Comparison of ENCODE assay signal across 16 mouse cellular contexts in genomic region chr11:62224797-62225196, GRCm38 (mm10). TPM values are rescaled to one million over a fixed set of nuclear protein-coding genes. Genes with fewer than 3 reads are reported as not detected.
DNase-seq lines count a peak whose midpoint lies in the region; ATAC-seq and TF ChIP-seq lines count a peak whose summit lies in the region.
"Had no signal": no experiment of that assay in that cellular context is flagged by ENCODE, and none has a peak within 500 bp of the region (broad histone marks: within the 10 kb centered on the region; RNA-seq: fewer than 3 reads in every experiment).

No protein-coding gene starts in this region.

- peak; percentile 34 for DNase-seq in kidney, adult 2 months
- DNase-seq in right cerebral cortex, postnatal 4 days: no peak
- DNase-seq: cerebellum, adult 18-20 months; layer of hippocampus, postnatal 36 days; thymus, postnatal 36 days had no signal

- H3K79me2 ChIP-seq in myocyte (ENCODE audit: control insufficient read depth, insufficient read depth): no peaks in the 10 kb centered on the region

- no peak overlapping the region for H3ac ChIP-seq in myocyte (ENCODE audit: control insufficient read depth, insufficient read length)

- ATAC-seq in kidney, embryonic 15.5 days (replicated peaks; ENCODE audit: low FRiP score): no peak
- no peak for ATAC-seq in megakaryocyte, adult 5-6 weeks (ENCODE audit: poor library complexity, severe bottlenecking)
- no peak; the same call in 1 of the 2 replicates for ATAC-seq in heart, embryonic 15.5 days (replicated peaks; ENCODE audit: insufficient number of reproducible peaks, insufficient read depth, low FRiP score, low read depth)
- ATAC-seq: forebrain, embryonic 14.5 days; hindbrain, postnatal 0 days; Patski had no signal

- H3K9ac ChIP-seq in kidney, embryonic 15.5 days: no peak overlapping the region
- no peak overlapping the region for H3K9ac ChIP-seq in heart, embryonic 15.5 days
- H3K9ac ChIP-seq: limb, embryonic 12.5 days; midbrain, embryonic 12.5 days had no signal

- no peak for TF ChIP-seq CTCF in kidney, adult 2 months (conservative IDR thresholded peaks at IDR 0.05; ENCODE audit: insufficient read depth, insufficient read length, low read depth, low read length)

- WGBS in kidney, adult 2 months: 58% methylated on average over 4 of the region's 4 CpGs
- 63% methylated on average over 4 of the region's 4 CpGs for WGBS in kidney, embryonic 15.5 days
- WGBS in heart, embryonic 15.5 days: 38% methylated on average over 4 of the region's 4 CpGs

- no peaks in the 10 kb centered on the region for H3K27me3 ChIP-seq in kidney, adult 2 months (replicated peaks; ENCODE audit: control insufficient read depth, insufficient read depth, low read length)
- H3K27me3 ChIP-seq in kidney, embryonic 15.5 days: no peaks in the 10 kb centered on the region
- H3K27me3 ChIP-seq in megakaryocyte, embryonic 14.5 days (replicated peaks): no peaks in the 10 kb centered on the region
- no peaks in the 10 kb centered on the region for H3K27me3 ChIP-seq in heart, embryonic 15.5 days
- H3K27me3 ChIP-seq in myocyte (ENCODE audit: control insufficient read depth, insufficient read depth, insufficient read length): no peaks in the 10 kb centered on the region
- H3K27me3 ChIP-seq: CH12.LX; limb, embryonic 12.5 days; midbrain, embryonic 12.5 days; Patski had no signal

- H3K4me1 ChIP-seq in kidney, adult 2 months (ENCODE audit: control insufficient read depth, insufficient read depth, low read length): no peaks in the 10 kb centered on the region
- no peaks in the 10 kb centered on the region; the same call in 1 of the 2 replicates for H3K4me1 ChIP-seq in kidney, embryonic 15.5 days
- peaks cover 98% of the 10 kb centered on the region for H3K4me1 ChIP-seq in megakaryocyte, embryonic 14.5 days
- H3K4me1 ChIP-seq in heart, embryonic 15.5 days (replicated peaks): peaks cover 27% of the 10 kb centered on the region
- H3K4me1 ChIP-seq: limb, embryonic 12.5 days; midbrain, embryonic 12.5 days had no signal

- no peak overlapping the region for H3K27ac ChIP-seq in kidney, adult 2 months (ENCODE audit: insufficient read depth, low read depth, low read length)
- H3K27ac ChIP-seq in kidney, embryonic 15.5 days: no peak overlapping the region
- H3K27ac ChIP-seq in heart, embryonic 15.5 days: 0 out of 2 replicates have a peak overlapping the region, but pooled peaks have one; percentile 20
- H3K27ac ChIP-seq: hindbrain, postnatal 0 days; limb, embryonic 12.5 days; midbrain, embryonic 12.5 days had no signal

- H3K4me2 ChIP-seq in kidney, embryonic 15.5 days: no peak overlapping the region
- H3K4me2 ChIP-seq in heart, embryonic 15.5 days: no peak overlapping the region
- peak overlapping the region; percentile 20 for H3K4me2 ChIP-seq in myocyte (ENCODE audit: low read depth)
- H3K4me2 ChIP-seq: limb, embryonic 12.5 days; midbrain, embryonic 12.5 days had no signal

- H3K4me3 ChIP-seq in kidney, adult 2 months (ENCODE audit: insufficient read depth, low read depth, low read length): no peak overlapping the region
- H3K4me3 ChIP-seq in kidney, embryonic 15.5 days (replicated peaks): no peak overlapping the region
- H3K4me3 ChIP-seq in megakaryocyte, embryonic 14.5 days (replicated peaks): peak overlapping the region; percentile 65
- H3K4me3 ChIP-seq in heart, embryonic 15.5 days: no peak overlapping the region
- H3K4me3 ChIP-seq in myocyte: no peak overlapping the region
- H3K4me3 ChIP-seq: limb, embryonic 12.5 days; midbrain, embryonic 12.5 days had no signal

- H3K9me3 ChIP-seq in kidney, embryonic 15.5 days (replicated peaks): no peaks in the 10 kb centered on the region
- H3K9me3 ChIP-seq in megakaryocyte, embryonic 14.5 days: no peaks in the 10 kb centered on the region
- H3K9me3 ChIP-seq in heart, embryonic 15.5 days (replicated peaks): no peaks in the 10 kb centered on the region
- H3K9me3 ChIP-seq: limb, embryonic 12.5 days; midbrain, embryonic 12.5 days had no signal

- TF ChIP-seq POLR2A in kidney, adult 2 months (IDR thresholded peaks at IDR 0.05; ENCODE audit: low read depth, low read length): no peak
- TF ChIP-seq POLR2A in myocyte (IDR thresholded peaks at IDR 0.05; ENCODE audit: insufficient read length, low read depth): no peak

- H3K36me3 ChIP-seq in kidney, adult 2 months (ENCODE audit: control insufficient read depth, insufficient read depth, low read length): no peaks in the 10 kb centered on the region
- no peaks in the 10 kb centered on the region for H3K36me3 ChIP-seq in kidney, embryonic 15.5 days
- peaks cover 71% of the 10 kb centered on the region for H3K36me3 ChIP-seq in megakaryocyte, embryonic 14.5 days (replicated peaks; ENCODE audit: low read length)
- H3K36me3 ChIP-seq in heart, embryonic 15.5 days: no peaks in the 10 kb centered on the region
- H3K36me3 ChIP-seq in myocyte (ENCODE audit: control insufficient read depth, insufficient read depth): no peaks in the 10 kb centered on the region
- H3K36me3 ChIP-seq: limb, embryonic 12.5 days; midbrain, embryonic 12.5 days had no signal

TF ChIP-seq in myocyte, 11 proteins besides CTCF, POLR2A, EP300 and RAD21:
- peak; percentile 52 for TF ChIP-seq USF1 (IDR thresholded peaks at IDR 0.05; ENCODE audit: low read depth)
- no peak for TF ChIP-seq E2F4 (IDR thresholded peaks at IDR 0.05; ENCODE audit: insufficient read depth)
- peak; percentile 55 for TF ChIP-seq POLR2AphosphoS2 (IDR thresholded peaks at IDR 0.05; ENCODE audit: insufficient read length, low read depth)
- TF ChIP-seq MAX (IDR thresholded peaks at IDR 0.05; ENCODE audit: low read depth): no peak

RNA-seq across cellular contexts. Expression of gene Adora2b, which starts 24.0 kb away (rescaled TPM):
- 5.4 and 7.6 TPM in 2 replicates for polyA plus RNA-seq in kidney, adult 2 months (2012; rRNA removed)
- polyA plus RNA-seq in kidney, embryonic 15.5 days (2015; fragmentation: Nextera tagmentation; extraction: Ambion mirVana): 3.3 and 4.0 TPM in 2 replicates
- polyA plus RNA-seq in megakaryocyte, embryonic 14.5 days (2012; ENCODE audit: insufficient read depth, low replicate concordance): 4.6 and 10.6 TPM in 2 replicates
- total RNA-seq in megakaryocyte, adult 5-6 weeks (2015): 18.2 and 23.1 TPM in 2 replicates
- 16.7 and 17.1 TPM in 2 replicates for total RNA-seq in megakaryocyte, adult 5-6 weeks (2017)
- 1.0 and 1.9 TPM in 2 replicates for polyA plus RNA-seq in heart, embryonic 15.5 days (2015; fragmentation: Nextera tagmentation; extraction: Ambion mirVana)
- 6.6 TPM for polyA plus RNA-seq in myocyte (2012; fragmentation: generic; extraction: Trizol)

RNA-seq across cellular contexts. Expression of gene Zswim7, which starts 56.4 kb away (rescaled TPM):
- 33.1 and 38.5 TPM in 2 replicates for polyA plus RNA-seq in kidney, adult 2 months (2012; rRNA removed)
- polyA plus RNA-seq in kidney, embryonic 15.5 days (2015; fragmentation: Nextera tagmentation; extraction: Ambion mirVana): 21.4 and 22.3 TPM in 2 replicates
- polyA plus RNA-seq in megakaryocyte, embryonic 14.5 days (2012; ENCODE audit: insufficient read depth, low replicate concordance): 11.6 TPM in 1 of 2 replicates, not detected in the other
- 10.0 and 10.2 TPM in 2 replicates for total RNA-seq in megakaryocyte, adult 5-6 weeks (2015)
- total RNA-seq in megakaryocyte, adult 5-6 weeks (2017): 1.0 and 3.9 TPM in 2 replicates
- polyA plus RNA-seq in heart, embryonic 15.5 days (2015; fragmentation: Nextera tagmentation; extraction: Ambion mirVana): 13.8 and 15.8 TPM in 2 replicates
- 39.4 TPM for polyA plus RNA-seq in myocyte (2012; fragmentation: generic; extraction: Trizol)

RNA-seq across cellular contexts. Expression of gene Ttc19, which starts 56.5 kb away (rescaled TPM):
- polyA plus RNA-seq in kidney, adult 2 months (2012; rRNA removed): 10.1 and 12.2 TPM in 2 replicates
- polyA plus RNA-seq in kidney, embryonic 15.5 days (2015; fragmentation: Nextera tagmentation; extraction: Ambion mirVana): 21.1 and 21.7 TPM in 2 replicates
- 1.8 and 2.7 TPM in 2 replicates for polyA plus RNA-seq in megakaryocyte, embryonic 14.5 days (2012; ENCODE audit: insufficient read depth, low replicate concordance)
- 7.4 and 10.8 TPM in 2 replicates for total RNA-seq in megakaryocyte, adult 5-6 weeks (2015)
- total RNA-seq in megakaryocyte, adult 5-6 weeks (2017): 8.6 and 15.7 TPM in 2 replicates
- polyA plus RNA-seq in heart, embryonic 15.5 days (2015; fragmentation: Nextera tagmentation; extraction: Ambion mirVana): 19.1 and 20.7 TPM in 2 replicates
- polyA plus RNA-seq in myocyte (2012; fragmentation: generic; extraction: Trizol): 9.4 TPM
